Mouse (Mus musculus) testis, adult 2 months (tissue): ENCODE results near the gene Arrb2. TPM values are rescaled to one million over a fixed set of nuclear protein-coding genes. Genes with fewer than 3 reads are reported as not detected.

Source experiments
- H3K27ac ChIP-seq: fragments of 200-500 bp; 2 replicates; pipeline ENCODE4 v1.5.1; 2012; ENCODE audit warnings: low read depth, low read length; ENCODE audit not compliant: control insufficient read depth, insufficient read depth
- H3K27me3 ChIP-seq: fragments of 200-500 bp; 2 replicates; pipeline ENCODE4 v1.6.1; 2012; ENCODE audit warnings: mild to moderate bottlenecking, low read length, moderate library complexity; ENCODE audit not compliant: control insufficient read depth, insufficient read depth
- H3K36me3 ChIP-seq: fragments of 200-500 bp; 2 replicates; pipeline ENCODE4 v1.6.1; 2012; ENCODE audit warnings: mild to moderate bottlenecking, low read length; ENCODE audit not compliant: control insufficient read depth, insufficient read depth
- H3K4me1 ChIP-seq: fragments of 200-500 bp; 2 replicates; pipeline ENCODE4 v1.6.1; 2012; ENCODE audit warnings: low read length; ENCODE audit not compliant: control insufficient read depth, insufficient read depth
- H3K4me3 ChIP-seq: fragments of 200-500 bp; 2 replicates; pipeline ENCODE4 v1.5.1; 2012; ENCODE audit warnings: low read depth, mild to moderate bottlenecking, low read length, moderate library complexity, mixed read lengths; ENCODE audit not compliant: control insufficient read depth
- CTCF ChIP-seq: fragments of 200-500 bp; IDR thresholded peaks from 2 replicates; pipeline ENCODE4 v1.5.1; 2012; ENCODE audit warnings: low read depth, mild to moderate bottlenecking, inconsistent platforms, low read length, moderate library complexity; ENCODE audit not compliant: control insufficient read depth, insufficient read depth, insufficient replicate concordance
- POLR2A ChIP-seq: fragments of 200-500 bp; IDR thresholded peaks from 2 replicates; pipeline ENCODE4 v1.6.1; 2012; ENCODE audit warnings: low read depth, mild to moderate bottlenecking, inconsistent platforms, low read length, moderate library complexity; ENCODE audit not compliant: control insufficient read depth
- polyA plus RNA-seq: library from polyadenylated mRNA; depleted of rRNA; stranded (reverse); fragments of >200 nt; gene quantifications from 2 replicates; pipeline ENCODE4 v1.2.3, GENCODE M21; 2012; rRNA removed

Gene Arrb2
- polyA plus RNA-seq, result 8.9 and 10.6 TPM in 2 replicates

DNA sequence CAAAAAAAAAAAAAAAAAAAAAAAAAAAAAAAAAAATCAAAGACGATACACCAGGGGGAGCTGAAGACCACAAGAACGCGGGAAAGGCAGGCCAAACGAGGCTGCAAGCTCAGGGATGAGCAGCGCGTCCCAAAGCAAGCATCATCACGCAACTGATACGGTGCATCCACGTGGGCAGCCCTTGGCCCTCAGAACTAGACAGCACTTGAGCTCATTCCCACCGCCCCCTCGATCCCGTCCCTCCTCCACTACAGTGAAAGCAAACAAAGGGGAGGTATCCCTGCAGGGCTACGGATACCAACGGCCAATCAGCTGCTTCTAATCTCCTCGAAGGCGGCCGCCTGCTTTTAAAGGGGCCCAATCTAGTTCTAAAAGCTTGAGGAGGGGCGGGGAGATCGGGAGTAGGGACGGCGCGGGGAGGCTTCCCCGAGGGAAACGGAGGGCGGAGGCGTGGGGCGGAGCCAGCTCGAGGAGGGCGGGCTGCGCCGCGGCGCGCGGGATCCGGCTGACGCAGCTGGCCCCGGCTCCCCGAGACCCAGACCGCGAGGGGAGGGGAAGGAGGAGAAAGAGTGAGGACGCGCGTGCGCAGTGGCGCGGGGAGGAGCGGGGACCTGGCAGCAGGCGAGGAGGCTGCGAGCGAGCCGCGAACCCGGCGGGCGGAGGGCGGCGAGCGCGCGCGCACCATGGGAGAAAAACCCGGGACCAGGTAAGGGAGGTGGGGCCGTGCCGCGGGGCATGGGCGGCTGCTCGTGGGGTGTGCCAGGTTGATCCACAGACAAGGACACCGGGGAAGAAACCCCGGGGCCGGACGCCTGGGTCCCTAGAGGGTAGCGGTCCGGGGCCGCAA lies at the start of gene Arrb2:
Gene Arrb2 (plus strand): TSS at position 588 of the 847 bp plus-strand sequence.
- Histone ChIP-seq H3K27ac (peak within 1 kb of the TSS; percentile 23; the same call in 1 of the 2 replicates), H3K36me3 (no peaks in the 10 kb centered on the region), H3K4me1 (peaks cover 11% of the 10 kb centered on the region), H3K4me3 (peak within 1 kb of the TSS; percentile 80), H3K27me3 (no peaks in the 10 kb centered on the region)
- TF ChIP-seq POLR2A (peak; percentile 11; the same call in 1 of the 2 replicates), CTCF (peak; percentile 58; the same call in 1 of the 2 replicates)

DNA sequence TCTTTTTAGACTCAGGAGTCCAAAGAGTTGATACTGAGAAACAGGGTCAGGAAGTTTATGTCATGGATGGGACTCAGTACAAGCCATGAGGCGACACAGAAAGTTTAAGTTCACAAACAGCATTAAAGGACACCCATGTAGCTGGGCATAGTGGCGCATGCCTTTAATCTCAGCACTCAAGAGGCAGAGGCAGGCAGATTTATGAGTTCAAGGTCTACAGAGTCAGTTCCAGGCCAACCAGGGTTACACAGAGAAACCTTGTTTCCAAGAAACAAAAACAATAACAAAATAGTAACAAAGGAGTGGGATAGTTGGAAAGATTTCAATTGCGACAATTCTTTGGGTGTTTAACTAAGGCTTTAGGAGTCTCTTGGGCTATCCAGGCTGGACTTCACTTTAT lies 48.3 kb upstream of the Arrb2 start:
- TF ChIP-seq CTCF (no peak), POLR2A (no peak)
- Histone ChIP-seq H3K27ac (no peak overlapping the region), H3K36me3 (no peaks in the 10 kb centered on the region; the same call in 1 of the 2 replicates), H3K4me1 (no peaks in the 10 kb centered on the region; the same call in 1 of the 2 replicates), H3K4me3 (no peak overlapping the region), H3K27me3 (no peaks in the 10 kb centered on the region)

DNA sequence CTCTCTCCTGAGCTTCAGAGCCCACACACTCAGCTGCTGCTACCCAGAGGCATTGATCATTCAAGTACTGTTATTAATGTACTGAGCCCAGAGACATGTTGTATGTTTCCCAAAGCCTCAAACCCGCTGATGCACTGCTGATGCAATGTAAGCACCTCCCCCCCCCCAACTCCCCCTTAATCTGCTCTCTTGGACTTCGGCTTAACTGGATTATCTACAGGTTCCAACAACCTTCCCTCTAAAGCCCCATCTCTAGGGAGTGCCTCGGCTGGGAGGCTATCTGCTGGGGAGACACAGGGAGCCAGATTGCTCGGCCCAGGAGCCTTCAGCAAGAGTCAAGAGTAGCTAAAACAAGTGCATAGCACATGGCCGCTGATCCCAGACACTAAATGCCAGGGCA lies 45.0 kb upstream of the Arrb2 start:
- Histone ChIP-seq H3K27ac (no peak overlapping the region), H3K4me1 (no peaks in the 10 kb centered on the region; the same call in 1 of the 2 replicates), H3K4me3 (peak overlapping the region; percentile 55), H3K36me3 (no peaks in the 10 kb centered on the region; the same call in 1 of the 2 replicates), H3K27me3 (no peaks in the 10 kb centered on the region)
- TF ChIP-seq POLR2A (no peak), CTCF (no peak)

DNA sequence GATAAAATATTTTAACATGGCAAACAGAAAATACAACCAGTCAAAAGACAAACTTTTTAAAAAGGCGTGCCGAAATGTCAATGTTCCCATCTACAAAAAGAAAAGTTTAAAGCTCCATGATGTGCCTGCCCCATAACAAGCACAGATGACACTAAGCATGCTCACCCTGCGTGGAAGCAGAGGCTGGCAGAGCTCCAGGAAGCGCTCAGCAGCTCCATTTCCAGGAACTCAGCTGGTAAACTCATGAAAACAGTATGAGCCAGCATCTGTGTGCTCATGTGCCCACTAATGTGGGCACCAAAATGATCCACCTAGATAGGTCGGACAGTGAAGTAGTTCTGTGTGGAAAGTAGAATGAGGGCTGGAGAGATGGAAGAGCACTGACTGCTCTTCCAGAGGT lies 43.0 kb upstream of the Arrb2 start:
- no peaks in the 10 kb centered on the region for H3K27me3 ChIP-seq
- no peaks in the 10 kb centered on the region; the same call in 1 of the 2 replicates for H3K4me1 ChIP-seq
- no peak overlapping the region for H3K27ac ChIP-seq
- no peaks in the 10 kb centered on the region; the same call in 1 of the 2 replicates for H3K36me3 ChIP-seq
- no peak overlapping the region for H3K4me3 ChIP-seq
- TF ChIP-seq POLR2A, result no peak
- no peak for TF ChIP-seq CTCF

DNA sequence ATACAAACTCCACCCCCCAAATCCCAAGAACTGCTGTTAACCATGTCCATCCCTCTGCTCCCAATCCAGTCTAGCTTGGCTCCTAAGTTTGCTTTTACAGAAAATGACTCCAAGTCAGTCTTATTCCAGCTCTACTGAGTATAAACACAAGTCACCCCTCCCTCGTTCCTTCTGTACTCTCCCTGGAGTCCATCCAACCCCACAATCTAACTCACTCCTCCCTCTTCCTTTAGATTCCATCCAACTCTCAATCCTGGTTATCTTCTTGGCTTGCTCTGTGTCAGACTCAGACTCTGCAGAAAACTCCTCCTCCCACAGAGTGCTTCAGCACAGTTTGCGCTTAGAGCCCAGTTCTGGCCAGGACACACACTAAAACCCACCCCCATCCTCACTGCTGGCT lies 28.8 kb upstream of the Arrb2 start:
- peaks cover under 1% of the 10 kb centered on the region for H3K4me1 ChIP-seq
- no peak for TF ChIP-seq CTCF
- TF ChIP-seq POLR2A, result no peak
- no peak overlapping the region for H3K27ac ChIP-seq
- peaks cover 2% of the 10 kb centered on the region; the same call in 1 of the 2 replicates for H3K36me3 ChIP-seq
- H3K4me3 ChIP-seq, result no peak overlapping the region
- H3K27me3 ChIP-seq, result no peaks in the 10 kb centered on the region

DNA sequence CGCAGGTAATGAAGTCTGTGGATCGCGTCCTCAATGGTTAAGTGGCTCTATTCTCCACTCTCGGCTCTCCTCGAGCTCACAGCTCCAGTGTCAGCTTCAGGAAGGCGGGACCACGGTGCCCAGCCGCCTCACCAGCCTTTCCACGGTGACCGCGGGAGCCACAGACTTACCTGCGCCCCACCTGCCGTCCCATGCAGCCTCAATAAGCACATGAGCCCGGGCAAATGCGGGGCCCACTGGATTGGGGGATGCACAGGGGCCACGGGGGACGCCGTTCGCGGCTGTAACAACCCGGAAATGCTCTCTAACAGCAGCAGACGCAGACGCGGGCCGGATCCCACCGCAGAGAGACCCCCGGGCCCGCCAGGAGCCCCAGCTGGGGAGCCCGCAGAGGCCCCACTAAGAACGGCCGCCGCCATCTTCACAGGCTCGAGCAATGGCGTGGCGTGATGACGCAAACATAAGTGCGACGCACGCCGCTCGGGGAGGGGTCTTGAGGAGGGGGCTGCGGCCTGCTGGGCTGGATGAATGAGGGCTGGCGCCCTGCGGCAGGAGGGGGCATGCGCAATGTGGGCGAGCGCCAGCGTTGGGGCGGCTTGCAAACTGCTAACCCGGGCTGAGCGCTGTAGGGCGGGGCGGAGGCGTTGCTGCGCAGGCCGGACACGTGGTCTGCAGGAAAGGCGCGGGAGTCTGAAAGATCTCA lies 22.7 kb upstream of the Arrb2 start, which contains the start of gene Pelp1:
Gene Pelp1 (minus strand): TSS at position 438 of the 703 bp plus-strand sequence.
- Histone ChIP-seq H3K27ac (peak within 1 kb of the TSS; percentile 67), H3K4me3 (peak within 1 kb of the TSS; percentile 89), H3K27me3 (no peaks in the 10 kb centered on the region), H3K36me3 (no peaks in the 10 kb centered on the region), H3K4me1 (peaks cover 6% of the 10 kb centered on the region)
- TF ChIP-seq CTCF, result no peak
- peak; percentile 66 for TF ChIP-seq POLR2A

DNA sequence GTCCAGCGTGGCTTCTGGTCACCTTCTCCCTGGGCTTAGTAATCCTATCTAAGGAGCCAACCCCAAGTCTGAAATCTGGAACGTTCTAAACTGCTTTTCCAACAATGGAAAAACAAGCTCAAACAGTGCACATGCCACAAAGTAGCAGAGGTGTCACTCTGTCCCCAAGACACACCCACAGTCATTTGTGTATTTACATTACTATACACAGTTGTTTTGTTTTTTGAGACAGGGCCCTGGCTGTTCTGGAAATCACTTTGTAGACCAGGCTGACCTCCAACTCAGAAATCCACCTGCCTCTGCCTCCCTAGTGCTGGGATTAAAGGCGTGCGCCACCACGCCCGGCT lies 22.2 kb upstream of the Arrb2 start:
- Histone ChIP-seq H3K4me1 (peaks cover 6% of the 10 kb centered on the region), H3K27ac (peak overlapping the region; percentile 67), H3K36me3 (no peaks in the 10 kb centered on the region), H3K4me3 (peak overlapping the region; percentile 89), H3K27me3 (no peaks in the 10 kb centered on the region)
- no peak for TF ChIP-seq POLR2A
- no peak for TF ChIP-seq CTCF

DNA sequence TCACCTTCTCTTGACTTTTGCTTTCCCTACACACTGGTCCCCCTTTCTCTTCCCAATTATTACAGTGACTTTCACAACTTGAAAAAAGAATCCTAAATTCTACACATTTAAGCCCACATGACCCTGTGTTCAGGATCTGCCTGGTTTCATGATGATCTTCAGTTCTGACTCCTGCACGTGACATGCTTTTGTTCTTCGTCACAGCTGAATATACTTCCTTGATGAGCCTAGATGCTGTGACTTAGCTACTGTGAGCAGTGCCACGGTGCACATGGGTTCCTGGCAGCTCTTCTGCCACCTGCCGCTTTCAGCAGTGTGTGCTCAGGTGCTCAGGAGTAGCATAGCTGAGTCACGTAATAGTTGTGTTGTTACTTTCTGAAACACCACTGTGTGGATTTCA lies 19.8 kb upstream of the Arrb2 start:
- H3K4me1 ChIP-seq, result peaks cover 6% of the 10 kb centered on the region
- no peaks in the 10 kb centered on the region for H3K36me3 ChIP-seq
- no peak overlapping the region for H3K27ac ChIP-seq
- no peak overlapping the region for H3K4me3 ChIP-seq
- H3K27me3 ChIP-seq, result no peaks in the 10 kb centered on the region
- TF ChIP-seq CTCF (no peak), POLR2A (no peak)
